Mouse (Mus musculus): Measurements from ENCODE around the gene Macf1.
"Not testable (repeated sequence)": the region's sequence is repeated elsewhere in the genome, so short reads cannot be mapped to it uniquely, and the experiment has no call there.

Macf1 gene

DNA sequence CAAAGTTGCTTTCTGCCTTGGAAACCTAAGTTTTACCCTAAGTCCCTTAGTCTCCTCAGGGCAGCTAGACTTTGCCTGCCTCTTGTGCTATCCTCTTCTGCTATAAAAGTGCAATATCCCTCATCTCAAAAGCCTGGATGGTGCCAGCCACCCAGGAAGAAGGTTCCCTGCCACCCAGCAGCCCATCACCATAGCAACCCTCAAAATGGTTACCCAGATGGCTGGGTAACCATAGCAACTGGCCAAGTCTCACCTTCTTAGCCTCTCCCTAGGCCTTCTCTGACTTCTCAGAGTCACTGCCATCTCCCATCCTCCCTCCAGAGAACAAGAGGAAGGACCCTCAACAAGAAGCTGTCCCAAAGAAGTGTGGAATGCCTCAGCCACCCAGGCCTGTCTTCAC, 13.6 kb downstream of the Macf1 start:
- peak; percentile 41 for DNase-seq (ENCODE audit: low read depth, low spot score)

DNA sequence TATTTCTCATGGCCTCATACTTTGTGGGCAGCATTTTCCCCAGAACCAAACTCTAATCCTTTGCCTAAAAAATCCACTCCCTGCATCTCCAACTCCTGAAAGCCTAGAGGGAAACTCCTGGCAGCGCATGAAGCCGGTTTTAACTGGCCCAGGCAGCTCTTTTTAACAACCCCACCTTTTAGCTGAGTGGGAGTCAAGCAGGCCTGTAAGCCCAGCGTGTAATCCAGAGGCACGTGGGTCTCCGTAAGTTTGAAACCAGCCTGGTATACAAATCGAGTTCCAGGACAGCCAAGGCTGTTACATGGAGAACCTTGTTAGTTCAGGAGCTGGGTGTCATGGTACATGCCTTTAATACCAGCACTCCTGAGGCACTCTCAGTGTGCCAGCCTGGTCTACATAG, 14.5 kb downstream of the Macf1 start:
- DNase-seq (ENCODE audit: low read depth, low spot score), result no peak

DNA sequence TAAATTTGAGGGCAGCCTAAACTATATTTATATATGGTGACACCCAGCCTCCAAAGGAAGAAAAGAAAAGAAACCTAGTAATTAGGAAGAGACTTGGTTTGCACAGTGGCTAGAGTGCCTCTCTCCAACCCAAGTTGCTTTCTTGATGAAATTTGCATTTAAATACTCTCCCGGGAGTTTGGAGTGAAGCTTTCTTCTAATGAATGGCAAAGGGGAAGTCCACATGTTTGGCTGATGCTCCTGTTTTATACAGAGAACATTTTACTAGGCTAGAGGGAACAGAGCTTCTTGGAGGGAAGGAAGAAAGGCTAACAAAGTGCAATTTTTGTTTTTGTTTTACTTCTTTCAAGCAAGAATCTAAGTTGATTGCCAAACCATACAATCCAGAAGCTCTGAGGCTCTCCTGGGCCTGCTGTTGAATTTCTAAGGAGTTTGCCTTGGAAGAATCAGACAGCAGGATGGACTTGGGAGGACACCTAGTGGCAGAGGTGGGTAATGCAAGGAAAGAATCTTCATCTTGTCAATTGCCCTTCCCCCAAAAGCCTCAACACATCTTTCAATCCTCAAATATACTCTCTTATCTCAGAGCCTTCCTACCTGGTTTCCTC, 16.8 kb downstream of the Macf1 start:
- peak; percentile 75 for DNase-seq (ENCODE audit: low read depth, low spot score)

DNA sequence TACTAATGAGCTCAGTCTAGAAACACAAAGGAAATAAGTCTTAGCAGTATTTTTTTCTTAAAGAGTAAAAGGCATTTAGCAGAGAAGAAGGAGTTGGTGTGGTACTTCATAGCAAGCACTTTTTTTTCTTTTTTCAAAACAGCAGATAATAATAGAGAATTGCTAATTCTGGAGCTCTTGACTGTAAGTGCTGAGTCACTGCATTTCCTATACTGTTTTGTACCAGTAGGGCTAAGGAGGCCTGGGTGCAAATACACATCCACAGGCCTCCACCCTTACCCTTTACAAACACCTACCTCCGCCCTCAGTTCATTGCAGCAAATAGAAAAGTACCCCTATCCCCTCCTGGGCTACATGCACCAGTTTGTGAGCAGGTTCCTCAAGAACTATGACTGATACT, 17.6 kb downstream of the Macf1 start:
- DNase-seq (ENCODE audit: low read depth, low spot score), result peak; percentile 56

DNA sequence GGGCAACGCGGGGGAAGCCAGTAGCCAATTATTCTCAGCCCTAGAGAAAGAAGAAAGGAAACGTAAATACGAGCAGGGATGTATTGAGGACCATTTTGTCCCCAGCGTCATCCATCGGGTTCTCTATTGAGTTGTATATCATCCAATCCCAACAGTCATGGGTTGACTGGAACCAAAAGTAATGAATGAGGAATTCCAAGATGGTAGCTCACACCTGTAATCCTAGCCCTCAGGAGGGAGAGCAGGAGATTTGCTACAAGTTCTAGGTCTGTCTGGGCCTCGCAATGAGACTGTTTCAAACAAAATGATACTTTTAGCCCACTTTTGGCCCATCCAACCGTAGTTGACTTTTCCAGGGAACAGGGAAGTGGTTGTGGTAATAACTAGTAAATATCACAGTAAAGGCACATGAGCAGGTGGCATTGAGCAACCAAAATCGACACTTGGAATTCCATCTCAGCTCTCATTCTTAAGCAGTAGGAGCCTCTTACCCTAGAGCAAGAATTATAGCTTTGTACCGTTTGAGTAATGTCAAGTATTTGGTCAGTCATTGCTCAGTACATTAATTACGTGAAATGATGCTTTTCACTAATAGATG, 18.4 kb downstream of the Macf1 start:
- DNase-seq (ENCODE audit: low read depth, low spot score), result peak; percentile 17

DNA sequence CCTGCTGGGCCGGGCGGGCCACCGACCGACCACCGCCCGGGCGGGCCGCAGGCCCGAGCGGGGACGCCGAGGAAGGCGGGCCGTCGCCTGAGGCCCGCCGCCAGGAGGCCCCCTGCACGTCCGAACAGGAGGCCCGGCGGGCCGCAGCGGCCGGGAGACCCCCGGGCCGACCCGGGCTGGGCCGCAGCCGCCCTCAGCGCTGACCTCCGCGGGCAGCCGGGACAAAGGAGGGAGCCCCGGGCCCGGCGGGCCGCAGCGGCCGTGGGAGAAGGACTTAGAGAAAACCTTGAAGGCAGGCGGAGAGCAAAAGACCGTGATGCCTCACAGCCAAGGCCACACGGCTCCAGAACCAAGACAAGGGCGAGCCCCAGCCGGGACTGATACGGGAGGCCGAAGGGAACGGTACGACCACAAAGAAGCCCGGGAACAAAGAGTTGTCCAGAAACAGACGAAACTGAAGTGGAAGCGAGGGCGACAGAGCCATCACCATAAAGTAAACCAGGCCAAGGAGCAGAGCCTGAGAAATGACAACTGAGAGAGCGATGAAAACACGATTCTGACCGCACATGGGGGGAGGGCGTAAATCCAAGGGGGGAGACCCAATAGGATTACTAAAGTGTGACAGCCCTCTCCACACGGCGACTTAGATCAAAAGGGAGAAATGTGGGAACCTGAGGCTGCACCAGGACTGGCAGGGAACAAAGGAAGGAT, 19.1 kb downstream of the Macf1 start:
- DNase-seq (ENCODE audit: low read depth, low spot score), result peak; percentile 78

DNA sequence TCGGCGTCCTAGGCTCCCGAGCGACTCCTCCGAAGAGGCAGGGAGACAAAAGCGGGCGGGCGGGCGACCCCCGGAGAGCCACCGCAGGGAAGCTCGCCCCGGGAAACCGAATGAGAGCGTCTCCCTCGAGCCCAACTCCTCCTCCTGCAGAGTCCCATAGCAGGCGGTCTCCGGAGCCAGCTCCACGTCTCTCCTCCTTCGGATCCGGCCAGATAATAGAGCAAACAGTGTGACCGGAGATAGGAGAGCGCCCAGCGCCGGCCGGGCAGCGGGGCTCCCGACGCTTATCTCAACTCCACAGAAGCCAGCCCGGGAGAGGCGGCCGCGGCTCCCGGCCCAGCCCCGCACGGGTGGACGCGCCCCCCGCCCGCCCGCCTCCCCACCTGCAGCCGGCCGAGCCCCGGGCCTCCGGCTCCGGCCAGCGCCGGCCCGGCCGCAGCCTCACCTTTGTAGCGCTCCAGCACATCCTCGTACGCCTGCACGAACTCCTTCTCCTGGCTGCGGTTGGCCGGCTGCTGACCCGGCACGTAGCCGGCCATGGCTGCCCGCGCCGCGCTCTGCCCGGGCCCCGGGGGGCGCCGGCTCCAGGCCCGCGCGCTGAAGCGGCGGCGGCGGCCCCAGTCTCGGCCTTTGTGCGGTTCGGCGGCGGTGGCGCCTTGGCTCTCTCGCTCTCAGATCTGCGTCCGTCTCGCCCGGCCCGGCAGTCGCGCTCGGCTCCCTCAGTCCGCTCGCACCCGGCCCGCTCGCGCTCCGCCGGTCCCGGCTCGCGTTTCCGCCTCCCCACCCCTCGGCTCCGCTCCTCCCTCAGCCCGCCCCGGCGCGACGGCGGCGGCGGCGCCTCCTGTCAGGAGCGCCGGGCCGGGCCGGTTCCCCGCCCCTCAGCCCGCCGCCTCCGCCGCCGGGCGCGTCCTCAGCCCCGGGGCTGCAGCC, 19.9 kb downstream of the Macf1 start:
- peak; percentile 73 for DNase-seq (ENCODE audit: low read depth, low spot score)

DNA sequence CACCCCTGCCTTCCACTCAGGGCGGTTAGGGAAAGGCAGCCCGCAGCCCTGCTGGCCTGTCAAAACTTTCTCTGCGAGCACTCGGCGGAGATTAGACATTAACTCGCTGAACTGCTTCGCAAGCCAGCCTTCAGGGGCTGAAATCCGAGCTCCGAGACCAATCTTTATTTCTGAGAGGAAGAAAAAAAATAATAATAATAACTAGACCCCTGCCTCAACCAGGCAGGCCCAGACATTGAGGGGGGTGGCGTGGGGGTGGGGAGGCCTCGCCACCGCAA, 20.5 kb downstream of the Macf1 start:
- DNase-seq (ENCODE audit: low read depth, low spot score), result no peak

DNA sequence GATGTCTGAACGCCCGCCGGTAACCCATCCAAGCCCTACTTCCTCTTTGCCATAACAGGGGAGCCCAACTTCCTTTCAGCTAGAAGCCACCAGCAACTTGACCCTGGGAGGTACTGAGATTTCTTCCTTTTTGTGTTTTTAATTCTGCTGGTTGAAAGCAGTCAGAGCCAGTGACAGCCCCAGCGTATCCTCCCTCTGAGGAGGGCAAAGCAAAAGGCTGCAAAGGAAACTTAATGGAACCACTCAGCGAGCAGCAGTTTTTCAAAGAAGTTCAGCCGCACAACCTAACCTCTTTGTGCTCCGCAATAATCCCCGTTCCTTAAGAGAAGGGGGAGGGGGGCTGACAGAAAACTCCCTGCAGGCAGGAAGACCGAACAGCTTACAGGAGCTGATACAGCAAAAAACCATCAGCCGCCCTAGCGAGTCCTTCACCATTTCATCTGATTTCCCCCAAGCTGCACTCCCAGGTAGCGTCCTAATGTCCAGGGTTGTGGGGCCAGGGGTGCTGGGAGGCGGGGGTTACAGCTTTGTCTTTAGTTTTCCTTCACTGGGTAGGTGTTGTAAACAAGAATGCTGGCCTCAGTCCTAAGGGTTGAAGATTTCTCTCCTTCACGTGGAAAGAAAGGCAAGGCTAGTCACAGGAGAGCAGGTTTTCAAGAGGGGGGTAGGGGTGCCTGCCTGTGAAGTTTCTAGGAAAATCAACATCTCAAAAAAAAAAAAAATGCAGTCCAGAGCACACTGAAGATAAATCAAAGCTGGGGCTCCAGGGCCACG, 21.1 kb downstream of the Macf1 start:
- peak; percentile 61 for DNase-seq (ENCODE audit: low read depth, low spot score)

DNA sequence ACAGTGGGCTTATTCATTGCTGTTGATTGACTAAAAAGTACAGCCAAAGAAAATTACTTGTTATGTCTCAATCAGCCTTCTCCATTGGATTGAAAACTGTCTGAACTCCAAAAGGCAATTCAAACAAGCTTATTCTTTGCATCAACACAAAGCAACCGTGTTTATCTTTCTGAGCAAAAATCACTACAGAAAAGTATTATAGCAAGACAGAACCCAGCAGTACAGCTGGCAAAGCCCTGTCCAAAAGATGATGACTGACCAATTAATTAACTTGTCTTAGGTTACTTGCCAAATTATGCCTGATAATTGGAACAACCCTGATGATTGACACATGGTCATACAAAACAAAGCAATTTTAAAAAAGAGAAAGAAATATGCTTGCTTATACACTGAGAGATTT, 26.0 kb downstream of the Macf1 start:
- no peak for DNase-seq (ENCODE audit: low read depth, low spot score)

DNA sequence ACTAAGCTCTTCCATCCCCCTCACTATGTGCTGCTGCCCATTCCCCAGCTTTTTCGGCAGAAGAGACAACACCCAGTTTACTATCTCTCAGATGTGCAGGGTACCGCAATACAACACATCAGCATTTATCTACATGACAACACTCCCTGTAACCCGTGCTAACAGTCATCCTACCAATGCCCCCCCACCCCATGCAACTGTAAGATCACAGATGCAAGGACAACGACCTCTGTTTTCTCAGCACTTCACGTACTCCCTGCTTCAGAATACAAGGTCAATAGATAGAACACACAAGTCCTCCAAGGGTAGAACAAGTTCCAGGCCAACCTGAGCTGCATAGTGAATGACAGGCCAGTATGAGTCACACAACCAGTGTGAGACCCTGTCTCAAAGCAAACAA, 28.9 kb downstream of the Macf1 start:
- no peak for DNase-seq (ENCODE audit: low read depth, low spot score)

DNA sequence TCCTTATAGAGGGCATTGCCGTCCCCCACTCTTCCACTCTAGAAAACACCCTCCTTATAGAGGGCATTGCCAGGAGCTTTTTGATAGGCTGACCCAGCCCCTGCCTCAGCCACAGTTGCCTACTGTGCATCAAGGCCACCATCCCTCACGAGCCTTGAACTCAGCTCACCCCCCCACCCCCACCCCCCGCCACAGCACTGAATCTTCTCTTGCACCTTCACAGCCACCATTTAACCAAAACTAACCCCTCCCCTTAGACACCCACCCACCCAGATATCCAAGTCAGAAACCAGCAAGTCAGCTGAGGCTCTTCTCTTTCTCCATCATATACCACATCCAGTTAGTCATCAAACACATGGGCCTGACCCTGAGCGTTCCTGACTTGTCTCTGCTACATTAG, 29.6 kb downstream of the Macf1 start:
- DNase-seq (ENCODE audit: low read depth, low spot score), result no peak

DNA sequence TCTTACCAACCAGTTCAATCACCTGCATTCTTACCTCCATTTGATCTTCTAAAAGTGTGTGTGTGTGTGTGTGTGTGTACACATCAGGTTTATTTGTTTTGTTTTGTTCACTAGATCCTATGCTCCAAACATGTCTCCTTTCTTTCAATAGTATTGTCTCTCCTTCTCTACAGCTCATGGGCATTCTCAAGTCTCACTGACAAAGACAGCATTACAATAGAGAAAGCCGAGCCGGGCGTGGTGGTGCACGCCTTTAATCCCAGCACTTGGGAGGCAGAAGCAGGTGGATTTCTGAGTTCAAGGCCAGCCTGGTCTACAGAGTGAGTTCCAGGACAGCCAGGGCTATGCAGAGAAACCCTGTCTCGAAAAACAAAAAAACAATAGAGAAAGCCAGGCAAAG, 30.7 kb downstream of the Macf1 start:
- not testable (repeated sequence) for DNase-seq (ENCODE audit: low read depth, low spot score)

DNA sequence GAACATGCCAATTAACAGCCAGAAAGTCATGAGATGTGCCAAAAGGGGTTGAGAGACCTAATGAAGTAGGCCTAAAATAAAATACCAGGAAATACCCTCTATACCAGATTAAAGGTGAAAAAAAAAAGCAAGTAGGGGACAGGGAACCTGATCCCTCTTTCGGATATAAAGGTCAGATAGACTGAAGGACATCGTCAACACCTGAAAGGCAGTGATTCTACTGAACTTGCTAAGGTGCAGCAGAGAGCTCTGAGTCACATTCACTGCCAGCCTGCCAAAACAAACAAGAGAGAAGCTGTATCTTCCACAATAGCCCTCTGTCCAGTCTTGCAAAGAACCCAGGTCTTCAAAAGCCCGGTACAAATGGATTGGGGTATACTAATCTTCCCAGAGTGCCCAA, 32.0 kb downstream of the Macf1 start:
- DNase-seq (ENCODE audit: low read depth, low spot score), result no peak

DNA sequence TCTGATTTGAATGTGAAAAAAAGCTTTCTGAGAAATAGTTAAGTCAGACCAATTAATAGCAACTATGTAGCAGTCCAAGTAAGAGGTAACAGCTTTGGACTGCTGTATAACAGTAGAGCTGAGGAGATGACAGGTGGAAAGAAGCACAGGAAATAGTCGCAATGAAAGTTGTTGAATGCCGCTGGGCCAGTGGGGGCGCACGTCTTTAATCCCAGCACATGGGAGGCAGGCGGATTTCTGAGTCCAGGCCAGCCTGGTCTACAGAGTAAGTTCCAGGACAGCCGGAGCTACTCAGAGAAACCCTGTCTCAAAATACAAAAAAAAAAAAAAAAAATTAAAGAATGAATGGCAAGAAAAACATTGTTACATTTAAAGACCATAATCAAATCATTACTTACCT, 35.0 kb downstream of the Macf1 start:
- no peak for DNase-seq (ENCODE audit: low read depth, low spot score)

DNA sequence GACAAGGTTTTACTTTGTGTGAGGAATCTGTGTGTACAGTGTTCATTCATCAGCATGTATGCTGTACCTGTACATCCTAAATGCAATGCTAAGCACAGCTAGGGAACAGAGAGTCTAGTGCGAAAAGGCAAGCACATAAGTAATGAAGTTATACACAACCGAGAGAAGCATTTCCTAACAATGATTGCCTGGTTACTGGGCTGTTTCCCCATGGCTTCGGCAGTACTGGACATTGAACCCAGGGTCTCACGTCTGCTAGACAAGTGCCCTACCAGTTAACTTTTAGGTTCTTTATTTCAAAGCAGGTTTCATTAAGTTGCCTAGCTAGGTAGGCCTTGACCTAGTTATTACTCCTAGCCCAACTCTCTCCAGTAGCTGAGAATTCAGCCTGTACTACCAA, 36.5 kb downstream of the Macf1 start:
- no peak for DNase-seq (ENCODE audit: low read depth, low spot score)

DNA sequence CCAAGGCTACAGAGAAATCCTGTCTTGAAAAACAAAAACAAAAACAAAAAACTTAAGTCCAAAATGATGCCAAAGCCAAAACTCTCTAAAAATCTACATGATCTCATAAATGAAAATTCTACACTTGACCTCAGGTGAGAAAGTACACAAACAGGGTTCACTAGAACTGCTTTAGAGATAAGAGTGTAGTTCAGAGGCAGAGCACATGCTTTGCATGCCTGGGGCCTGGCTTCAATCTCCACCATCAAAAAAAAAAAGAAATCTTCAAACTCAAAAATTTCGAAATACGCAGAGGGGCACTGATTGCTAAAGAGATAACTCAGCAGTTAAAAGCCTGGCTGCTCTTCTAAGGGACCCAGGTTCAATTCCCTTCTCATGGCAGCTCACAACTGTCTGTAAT, 37.1 kb downstream of the Macf1 start:
- DNase-seq (ENCODE audit: low read depth, low spot score), result no peak

DNA sequence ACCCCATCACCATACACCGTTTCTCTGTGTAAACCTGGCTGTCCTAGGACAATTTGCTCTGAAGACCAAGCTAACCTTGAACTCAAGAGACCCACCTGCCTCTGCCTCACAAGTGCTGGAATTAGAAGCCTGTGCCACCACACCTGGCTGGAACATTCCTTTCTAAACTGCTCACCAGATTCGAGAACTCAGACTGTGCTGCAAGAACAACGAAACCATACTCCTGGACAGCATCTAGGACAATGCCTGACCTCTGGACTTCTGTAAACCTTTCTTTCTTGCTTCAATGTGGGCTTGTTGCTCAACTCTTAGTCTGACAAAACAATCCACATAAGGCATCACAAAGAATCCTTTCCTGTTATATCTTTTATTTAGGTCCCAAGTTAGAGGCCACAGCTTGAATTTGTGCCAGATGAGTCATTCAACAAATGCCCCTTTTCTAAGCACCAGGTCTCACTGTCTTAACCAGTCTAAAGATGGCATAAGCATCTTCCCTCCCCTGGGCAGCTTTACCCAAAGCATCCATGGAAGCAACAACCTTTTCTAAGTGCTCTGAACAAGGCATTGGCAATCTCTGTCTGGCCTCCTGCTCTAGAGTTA, 38.8 kb downstream of the Macf1 start:
- no peak for DNase-seq (ENCODE audit: low read depth, low spot score)

DNA sequence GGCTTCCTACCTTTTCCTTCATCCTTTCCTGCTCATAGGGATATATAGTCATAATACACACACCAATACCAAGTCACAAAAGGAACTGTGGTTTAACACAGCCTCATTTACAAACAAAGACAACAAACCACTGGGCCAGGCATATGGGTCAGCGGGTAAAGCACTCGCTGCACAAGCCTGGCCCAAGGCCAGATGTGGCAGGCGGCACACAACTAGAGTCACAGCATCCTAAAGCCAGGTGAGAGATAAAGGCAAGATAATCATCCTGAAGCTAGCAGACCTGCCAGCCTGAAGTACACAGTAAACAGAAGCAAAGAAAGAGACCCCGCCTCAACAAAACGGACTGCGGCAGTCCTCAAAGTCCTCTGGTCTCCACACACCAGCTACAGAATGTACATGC, 40.6 kb downstream of the Macf1 start:
- no peak for DNase-seq (ENCODE audit: low read depth, low spot score)

DNA sequence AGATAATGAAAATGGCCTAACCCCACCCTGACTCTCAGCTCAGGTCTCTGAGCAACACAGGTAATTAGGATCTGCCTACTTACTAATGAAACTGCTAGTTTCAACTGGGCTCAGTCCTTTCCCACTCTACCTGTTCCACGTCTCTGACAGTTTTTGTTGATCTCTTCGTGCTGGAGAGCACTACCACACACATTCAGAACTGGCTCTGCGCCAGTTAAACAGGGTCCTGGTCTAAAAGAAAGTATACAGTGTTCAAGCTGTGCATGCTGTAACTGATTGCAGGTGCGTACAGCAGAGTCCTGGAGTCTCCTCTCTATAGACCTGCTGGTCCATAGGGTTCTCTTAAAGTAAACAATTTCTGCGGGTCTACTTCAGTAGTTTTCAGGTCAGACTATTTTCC, 41.3 kb downstream of the Macf1 start:
- no peak for DNase-seq (ENCODE audit: low read depth, low spot score)

DNA sequence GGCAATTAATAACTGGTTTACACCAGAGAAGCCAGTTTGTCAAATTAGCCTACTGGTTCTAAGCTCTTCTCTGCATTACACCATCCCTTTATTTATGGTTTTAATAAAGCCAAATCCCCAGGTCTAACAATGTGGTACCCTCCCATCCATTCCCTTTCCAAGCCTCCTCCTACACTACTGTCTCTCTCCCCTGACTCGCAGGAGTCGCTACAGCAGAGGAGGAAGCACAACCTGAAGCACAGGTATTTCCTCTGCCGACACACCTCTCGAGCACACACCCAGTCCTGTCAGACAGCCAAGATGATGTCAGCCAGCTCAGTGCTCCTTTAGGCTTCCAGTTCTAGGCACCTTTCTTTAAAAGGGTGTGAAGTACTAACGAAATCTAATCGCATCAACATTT, 47.0 kb downstream of the Macf1 start:
- DNase-seq (ENCODE audit: low read depth, low spot score), result no peak

Measured in A20 (cell line).